Mouse (Mus musculus): Measurements from ENCODE around the gene Sorbs1. TPM values are rescaled to one million over a fixed set of nuclear protein-coding genes. Genes with fewer than 3 reads are reported as not detected.

Gene Sorbs1
- polyA plus RNA-seq, 1 experiment = 38.8 TPM

DNA sequence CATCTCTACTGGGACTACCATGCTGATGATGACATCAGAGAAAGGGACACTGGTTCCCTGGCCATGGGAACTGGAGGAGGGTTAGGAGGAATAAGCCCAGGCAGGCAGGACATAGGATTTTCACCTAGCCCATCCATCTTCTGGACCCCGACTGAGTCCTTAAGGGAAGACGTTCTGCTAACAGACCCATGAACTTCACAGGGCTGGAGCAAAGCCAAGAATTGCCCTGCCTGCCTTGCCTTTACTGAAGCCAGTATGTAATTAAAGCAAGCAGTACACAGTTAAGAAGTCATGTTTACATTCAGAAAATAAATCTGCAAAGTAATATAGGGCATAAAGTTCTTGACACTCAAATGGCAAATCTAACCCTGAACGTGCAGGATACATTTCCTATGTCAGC lies 132.9 kb downstream of the Sorbs1 start:
- Histone ChIP-seq H3K27me3 (ENCODE audit: control insufficient read depth, insufficient read depth, insufficient read length) (no peaks in the 10 kb centered on the region), H3K4me3 (no peak overlapping the region), H3ac (ENCODE audit: control insufficient read depth, insufficient read length) (no peak overlapping the region), H3K36me3 (ENCODE audit: control insufficient read depth, insufficient read depth) (no peaks in the 10 kb centered on the region), H3K79me2 (ENCODE audit: control insufficient read depth, insufficient read depth) (no peaks in the 10 kb centered on the region), H3K4me2 (ENCODE audit: low read depth) (no peak overlapping the region)
- TF ChIP-seq MYOG (IDR thresholded peaks at IDR 0.05; ENCODE audit: control insufficient read depth in 1 of 3, insufficient read depth in 1 of 3, insufficient read length in 2 of 3, low read depth in 2 of 3) (no peak), POLR2AphosphoS2 (IDR thresholded peaks at IDR 0.05; ENCODE audit: insufficient read length, low read depth) (no peak), POLR2A (IDR thresholded peaks at IDR 0.05; ENCODE audit: insufficient read length, low read depth) (no peak), CEBPB (IDR thresholded peaks at IDR 0.05; ENCODE audit: insufficient read depth, poor library complexity, severe bottlenecking) (no peak)

DNA sequence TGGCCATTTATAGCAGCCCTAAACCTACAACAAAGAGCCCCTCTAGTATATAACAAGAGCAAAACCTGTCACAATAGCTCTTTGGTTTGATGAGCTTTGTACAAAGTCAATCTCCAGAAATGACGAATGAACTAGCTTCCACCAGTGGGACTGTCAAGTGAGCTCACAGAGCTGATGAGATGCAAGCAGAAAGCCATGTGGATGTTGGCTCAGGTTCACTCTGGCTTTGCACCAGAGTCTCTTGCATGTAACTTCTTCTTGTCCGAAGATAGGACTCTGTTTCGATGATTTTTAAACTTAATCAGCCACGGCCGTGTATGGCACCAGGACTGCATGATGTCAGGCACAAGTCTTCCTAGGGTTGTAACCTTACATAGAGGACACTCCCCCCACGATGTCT lies 133.6 kb downstream of the Sorbs1 start:
- Histone ChIP-seq H3K4me2 (ENCODE audit: low read depth) (no peak overlapping the region), H3ac (ENCODE audit: control insufficient read depth, insufficient read length) (no peak overlapping the region), H3K27me3 (ENCODE audit: control insufficient read depth, insufficient read depth, insufficient read length) (no peaks in the 10 kb centered on the region), H3K79me2 (ENCODE audit: control insufficient read depth, insufficient read depth) (no peaks in the 10 kb centered on the region), H3K4me3 (no peak overlapping the region), H3K36me3 (ENCODE audit: control insufficient read depth, insufficient read depth) (no peaks in the 10 kb centered on the region)
- TF ChIP-seq SRF (IDR thresholded peaks at IDR 0.05; ENCODE audit: control insufficient read depth, insufficient read length, low read depth) (no peak), TCF3 (IDR thresholded peaks at IDR 0.05; ENCODE audit: insufficient read length, low read depth) (no peak), E2F4 (IDR thresholded peaks at IDR 0.05; ENCODE audit: insufficient read depth) (no peak), MAX (IDR thresholded peaks at IDR 0.05; ENCODE audit: low read depth) (no peak), CEBPB (IDR thresholded peaks at IDR 0.05; ENCODE audit: insufficient read depth, poor library complexity, severe bottlenecking) (no peak), POLR2A (IDR thresholded peaks at IDR 0.05; ENCODE audit: insufficient read length, low read depth) (no peak), MYOG (IDR thresholded peaks at IDR 0.05; ENCODE audit: control insufficient read depth in 1 of 3, insufficient read depth in 1 of 3, insufficient read length in 2 of 3, low read depth in 2 of 3) (no peak), USF1 (IDR thresholded peaks at IDR 0.05; ENCODE audit: low read depth) (no peak), POLR2AphosphoS2 (IDR thresholded peaks at IDR 0.05; ENCODE audit: insufficient read length, low read depth) (no peak), MYOD1 (IDR thresholded peaks at IDR 0.05; ENCODE audit: control insufficient read depth in 1 of 3, insufficient read length in 2 of 3, low read depth in 2 of 3) (no peak)

DNA sequence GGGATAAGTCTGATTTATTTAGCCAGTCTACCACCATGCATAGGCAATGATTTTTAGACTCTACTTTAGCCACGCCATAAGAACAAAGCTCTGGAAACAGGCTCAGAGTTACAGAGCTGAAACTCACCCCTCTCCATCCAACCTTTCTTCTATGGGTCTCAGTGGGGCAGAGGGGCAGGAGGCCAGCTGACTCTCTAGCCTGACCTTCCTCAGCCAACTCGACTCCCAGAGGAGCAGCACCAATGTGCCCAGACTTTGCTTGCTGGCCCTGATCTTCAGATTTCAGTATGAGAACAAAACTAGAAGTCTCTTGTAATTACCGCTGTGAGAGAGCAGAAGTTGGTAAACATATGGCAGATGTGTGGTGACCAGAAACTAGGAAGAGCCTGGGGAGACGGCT lies 134.5 kb downstream of the Sorbs1 start:
- TF ChIP-seq MAX (IDR thresholded peaks at IDR 0.05; ENCODE audit: low read depth) = no peak
- no peak for TF ChIP-seq REST (IDR thresholded peaks at IDR 0.05; ENCODE audit: insufficient read depth, insufficient read length)
- no peak for TF ChIP-seq POLR2A (IDR thresholded peaks at IDR 0.05; ENCODE audit: insufficient read length, low read depth)
- Histone ChIP-seq H3K27me3 (ENCODE audit: control insufficient read depth, insufficient read depth, insufficient read length) (no peaks in the 10 kb centered on the region), H3K4me3 (no peak overlapping the region), H3K36me3 (ENCODE audit: control insufficient read depth, insufficient read depth) (no peaks in the 10 kb centered on the region), H3ac (ENCODE audit: control insufficient read depth, insufficient read length) (no peak overlapping the region), H3K79me2 (ENCODE audit: control insufficient read depth, insufficient read depth) (no peaks in the 10 kb centered on the region), H3K4me2 (ENCODE audit: low read depth) (no peak overlapping the region)

DNA sequence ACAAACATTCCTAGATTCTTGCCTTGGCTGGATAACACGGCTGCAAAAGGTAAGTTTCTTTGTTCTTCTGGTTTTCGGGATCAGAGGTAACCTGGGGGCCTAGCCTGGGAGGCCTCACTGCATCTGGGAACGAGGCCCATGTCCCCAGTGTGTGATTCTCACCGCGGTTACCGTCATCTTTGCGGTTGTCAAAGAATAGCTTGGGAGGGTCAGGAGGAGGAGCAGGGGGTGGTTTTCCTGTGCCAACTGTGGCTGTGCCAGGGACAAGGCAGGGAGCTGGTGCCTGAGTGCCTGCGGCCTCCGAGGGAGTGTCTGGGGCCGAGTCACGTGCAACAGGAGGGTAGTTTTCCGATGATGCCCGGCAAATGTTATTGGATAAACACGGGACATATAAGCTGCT lies 135.9 kb downstream of the Sorbs1 start:
- peak overlapping the region; percentile 9 for H3K4me2 ChIP-seq (ENCODE audit: low read depth)
- no peaks in the 10 kb centered on the region for H3K36me3 ChIP-seq (ENCODE audit: control insufficient read depth, insufficient read depth)
- no peak overlapping the region for H3K4me3 ChIP-seq
- TF ChIP-seq MYOG (IDR thresholded peaks at IDR 0.05; ENCODE audit: control insufficient read depth in 1 of 3, insufficient read depth in 1 of 3, insufficient read length in 2 of 3, low read depth in 2 of 3) = peak in 1 of 3 experiments; percentile 71
- no peak for TF ChIP-seq REST (IDR thresholded peaks at IDR 0.05; ENCODE audit: insufficient read depth, insufficient read length)
- TF ChIP-seq MYOD1 (IDR thresholded peaks at IDR 0.05; ENCODE audit: control insufficient read depth in 1 of 3, insufficient read length in 2 of 3, low read depth in 2 of 3) = peak in 1 of 3 experiments; percentile 50
- H3ac ChIP-seq (ENCODE audit: control insufficient read depth, insufficient read length) = no peak overlapping the region
- H3K27me3 ChIP-seq (ENCODE audit: control insufficient read depth, insufficient read depth, insufficient read length) = no peaks in the 10 kb centered on the region
- no peaks in the 10 kb centered on the region for H3K79me2 ChIP-seq (ENCODE audit: control insufficient read depth, insufficient read depth)

DNA sequence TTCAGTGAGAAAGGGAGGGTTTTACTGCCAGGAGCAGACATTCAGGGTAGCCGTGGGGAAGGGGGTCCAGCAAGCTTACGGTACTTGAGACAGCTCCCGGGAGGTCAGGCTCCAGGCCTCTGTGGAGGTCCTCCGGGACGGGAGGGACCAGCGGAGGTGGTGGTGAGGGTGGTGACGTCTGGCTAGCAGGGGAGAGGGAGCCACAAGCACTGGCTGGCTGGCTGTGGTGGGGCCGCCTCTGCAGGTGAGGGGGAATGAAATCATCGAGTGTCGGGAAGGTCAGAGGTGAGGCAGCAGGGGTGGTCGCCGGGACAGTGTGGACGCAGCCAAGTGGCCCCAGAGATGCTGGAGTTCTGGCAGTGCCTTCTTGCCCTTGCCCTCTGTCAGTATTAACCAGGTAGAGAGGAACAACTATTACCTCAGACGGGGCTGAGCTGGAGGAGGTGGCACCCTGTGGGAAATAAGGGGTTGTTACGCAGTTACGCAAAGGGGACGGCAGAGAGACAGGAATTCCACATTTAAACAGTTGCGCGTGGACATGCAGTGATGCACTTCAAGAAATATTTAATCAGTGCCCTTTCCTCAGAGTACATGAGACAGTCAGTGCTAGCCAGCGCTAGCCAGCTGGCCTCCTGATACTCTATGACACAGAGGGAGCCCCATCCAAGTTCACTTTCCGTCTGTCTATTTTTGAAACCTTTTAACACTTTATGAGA lies 136.9 kb downstream of the Sorbs1 start:
- TF ChIP-seq E2F4 (IDR thresholded peaks at IDR 0.05; ENCODE audit: insufficient read depth) (no peak), MYOG (IDR thresholded peaks at IDR 0.05; ENCODE audit: control insufficient read depth in 1 of 3, insufficient read depth in 1 of 3, insufficient read length in 2 of 3, low read depth in 2 of 3) (no peak), POLR2AphosphoS2 (IDR thresholded peaks at IDR 0.05; ENCODE audit: insufficient read length, low read depth) (no peak)
- Histone ChIP-seq H3ac (ENCODE audit: control insufficient read depth, insufficient read length) (no peak overlapping the region), H3K36me3 (ENCODE audit: control insufficient read depth, insufficient read depth) (no peaks in the 10 kb centered on the region), H3K4me3 (no peak overlapping the region), H3K79me2 (ENCODE audit: control insufficient read depth, insufficient read depth) (no peaks in the 10 kb centered on the region), H3K4me2 (ENCODE audit: low read depth) (no peak overlapping the region), H3K27me3 (ENCODE audit: control insufficient read depth, insufficient read depth, insufficient read length) (no peaks in the 10 kb centered on the region)

DNA sequence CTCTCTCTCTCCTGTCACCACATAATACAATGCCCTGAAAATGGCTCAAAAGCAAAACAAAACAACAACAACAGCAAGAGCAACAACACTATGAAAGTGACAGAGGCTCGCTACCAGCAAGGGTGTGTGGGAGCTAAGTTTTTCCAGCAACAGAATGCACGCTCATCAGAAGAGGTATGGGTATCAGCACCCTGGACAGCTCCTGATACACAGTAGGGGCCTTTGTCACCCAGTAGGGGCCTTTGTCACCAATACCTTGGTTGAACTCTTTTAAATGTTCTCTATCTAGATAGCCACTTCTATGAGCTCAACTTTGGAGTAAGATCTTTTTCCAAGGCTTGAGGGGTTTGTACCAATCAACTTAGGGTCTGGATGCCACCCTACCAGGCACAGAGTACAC lies 138.9 kb downstream of the Sorbs1 start:
- TF ChIP-seq E2F4 (IDR thresholded peaks at IDR 0.05; ENCODE audit: insufficient read depth) (no peak), TCF12 (IDR thresholded peaks at IDR 0.05; ENCODE audit: insufficient read depth, poor library complexity, severe bottlenecking) (no peak), MYOG (IDR thresholded peaks at IDR 0.05; ENCODE audit: control insufficient read depth in 1 of 3, insufficient read depth in 1 of 3, insufficient read length in 2 of 3, low read depth in 2 of 3) (no peak), MYOD1 (IDR thresholded peaks at IDR 0.05; ENCODE audit: control insufficient read depth in 1 of 3, insufficient read length in 2 of 3, low read depth in 2 of 3) (no peak), REST (IDR thresholded peaks at IDR 0.05; ENCODE audit: insufficient read depth, insufficient read length) (peak; percentile 64), POLR2A (IDR thresholded peaks at IDR 0.05; ENCODE audit: insufficient read length, low read depth) (no peak), USF1 (IDR thresholded peaks at IDR 0.05; ENCODE audit: low read depth) (no peak)
- Histone ChIP-seq H3ac (ENCODE audit: control insufficient read depth, insufficient read length) (no peak overlapping the region), H3K36me3 (ENCODE audit: control insufficient read depth, insufficient read depth) (no peaks in the 10 kb centered on the region), H3K4me2 (ENCODE audit: low read depth) (no peak overlapping the region), H3K79me2 (ENCODE audit: control insufficient read depth, insufficient read depth) (no peaks in the 10 kb centered on the region), H3K4me3 (no peak overlapping the region), H3K27me3 (ENCODE audit: control insufficient read depth, insufficient read depth, insufficient read length) (no peaks in the 10 kb centered on the region)

All from myocyte (in vitro differentiated cells).